Mouse (Mus musculus) lung, adult 18-20 months (tissue): ENCODE results near the gene Ptrhd1.

Source experiments
- DNase-seq, 2 experiments: peaks; one replicate each; pipeline ENCODE4 v3.0.0; 2022; ENCODE audit warnings: mixed read lengths in 2 of 2

Ptrhd1 gene

GRCm38 (mm10) chr12:4245742-4246141, 11.9 kb downstream of the Ptrhd1 start:
- no peak for DNase-seq

DNA sequence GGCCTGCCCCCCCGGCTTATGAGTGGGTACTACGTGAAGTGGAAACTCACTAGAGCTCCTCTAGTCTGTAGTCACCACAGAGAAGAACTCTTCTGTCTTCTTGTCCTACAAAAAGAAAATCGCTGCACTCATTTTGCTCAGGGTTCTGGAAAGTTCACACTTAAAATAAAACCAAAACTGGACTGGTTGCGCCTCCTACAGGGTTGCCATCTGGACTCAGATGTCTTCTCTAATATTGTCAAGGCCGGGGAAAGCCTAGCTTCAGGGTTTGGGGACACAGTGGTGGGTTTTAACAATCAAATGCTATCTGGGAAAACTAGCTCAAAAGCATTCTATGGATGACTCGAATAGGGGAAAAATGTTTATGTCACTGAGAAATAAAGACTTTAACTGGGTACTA, 16.0 kb downstream of the Ptrhd1 start:
- no peak for DNase-seq

- no peak for DNase-seq
These were observed 19.2 kb downstream of the Ptrhd1 start for GRCm38 (mm10) chr12:4252742-4253655.

DNA sequence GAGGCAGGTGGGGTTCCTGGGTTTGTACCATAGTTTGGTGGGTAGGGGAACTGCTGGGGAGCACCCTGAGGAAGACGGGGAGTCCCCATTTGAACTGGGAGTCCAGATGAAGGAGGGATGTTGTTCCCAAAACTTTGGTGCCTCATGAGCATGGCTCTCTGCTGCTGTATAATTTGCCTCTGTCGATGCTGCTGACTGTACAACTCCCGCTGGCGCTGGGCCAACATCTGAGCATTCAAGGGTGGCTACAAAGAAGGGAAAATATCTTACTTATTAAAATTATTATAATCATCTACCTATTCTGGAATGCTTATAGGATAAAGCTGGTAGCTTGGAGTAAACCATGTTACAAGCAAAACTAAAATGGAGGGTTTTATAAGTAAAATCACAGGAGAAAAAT, 33.9 kb downstream of the Ptrhd1 start:
- DNase-seq = no peak

GRCm38 (mm10) chr12:4271078-4271477, 37.3 kb downstream of the Ptrhd1 start:
- DNase-seq = no peak

DNA sequence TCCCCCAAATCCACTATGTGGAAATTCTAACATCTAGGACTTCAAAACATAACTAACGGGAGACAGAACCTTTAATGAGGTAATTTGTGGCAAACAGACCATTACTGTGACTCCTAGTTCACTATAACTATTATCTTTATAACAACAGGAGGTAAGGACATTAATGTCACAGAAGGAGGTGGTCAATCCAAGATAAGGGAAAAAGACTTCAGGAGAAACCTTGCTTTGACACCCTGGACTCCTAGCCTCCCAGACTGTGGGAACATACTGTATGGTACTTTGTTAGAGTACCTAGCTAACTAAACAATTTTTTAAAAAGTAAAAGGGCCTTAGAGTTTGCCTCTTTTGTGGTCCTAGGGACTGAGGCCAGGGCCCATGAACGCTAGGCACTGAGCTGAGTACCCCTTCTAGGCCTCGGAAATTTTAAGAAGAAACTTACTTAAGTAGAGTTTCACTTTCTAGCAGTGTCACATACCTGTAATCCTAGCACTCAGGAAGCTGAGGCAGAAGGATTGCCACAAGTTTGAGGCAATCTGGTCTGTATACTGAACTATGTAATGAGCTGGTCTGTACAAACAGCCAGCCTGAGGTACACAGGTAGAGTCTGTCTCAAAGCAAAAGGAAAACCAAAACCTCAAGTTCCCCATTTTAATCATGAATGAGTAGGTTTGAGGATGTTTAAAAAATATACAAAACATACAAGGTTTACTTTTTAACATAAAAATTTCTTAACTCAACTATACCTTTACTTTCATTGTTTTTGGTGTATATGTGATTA, 45.3 kb downstream of the Ptrhd1 start:
- DNase-seq = no peak

GRCm38 (mm10) chr12:4279878-4280277, 46.1 kb downstream of the Ptrhd1 start:
- no peak for DNase-seq

GRCm38 (mm10) chr12:4285186-4285585, 51.4 kb downstream of the Ptrhd1 start:
- peak; percentile 10 to 28 for DNase-seq
